Comparison of ENCODE assay signal across 7 mouse cellular contexts in the genomic region with DNA sequence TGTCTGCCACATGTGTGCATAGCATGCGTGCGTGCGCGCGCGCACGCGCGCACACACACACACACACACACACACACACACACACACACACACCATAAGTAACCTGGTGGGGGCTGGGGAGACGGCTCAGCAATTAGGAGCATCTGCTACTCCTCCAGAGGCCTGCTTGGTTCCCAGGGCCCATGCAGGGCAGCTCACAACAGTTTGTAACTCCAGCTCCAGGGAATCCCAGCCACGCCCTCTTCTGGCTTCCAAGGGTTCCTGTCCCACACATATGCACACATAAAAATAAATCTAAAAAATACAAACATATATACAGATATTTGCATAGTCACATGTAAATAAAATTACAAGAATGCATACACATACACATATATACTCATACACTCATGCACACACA. TPM values are rescaled to one million over a fixed set of nuclear protein-coding genes. Genes with fewer than 3 reads are reported as not detected.
DNase-seq lines count a peak whose midpoint lies in the region; ATAC-seq and TF ChIP-seq lines count a peak whose summit lies in the region.

No protein-coding gene starts in this region.

- no peak overlapping the region for H3K27ac ChIP-seq in lung, embryonic 14.5 days (ENCODE audit: low read depth)
- no peak overlapping the region for H3K27ac ChIP-seq in embryonic facial prominence, embryonic 14.5 days (replicated peaks; ENCODE audit: low read depth, low read length)
- H3K27ac ChIP-seq in limb, embryonic 14.5 days (replicated peaks; ENCODE audit: low read depth, low read length) = no peak overlapping the region

- no peak for ATAC-seq in lung, embryonic 14.5 days (ENCODE audit: insufficient read depth)
- ATAC-seq in embryonic facial prominence, embryonic 14.5 days (ENCODE audit: low read depth) = no peak
- ATAC-seq in limb, embryonic 14.5 days (ENCODE audit: low FRiP score, low read depth) = no peak

- peaks cover 20% of the 10 kb centered on the region for H3K36me3 ChIP-seq in lung, embryonic 14.5 days (ENCODE audit: insufficient read depth)
- peaks cover 5% of the 10 kb centered on the region; the same call in 1 of the 2 replicates for H3K36me3 ChIP-seq in embryonic facial prominence, embryonic 14.5 days (ENCODE audit: control insufficient read depth, insufficient read depth, low read length)
- H3K36me3 ChIP-seq in limb, embryonic 14.5 days (ENCODE audit: control insufficient read depth, insufficient read depth, low read length) = 0 out of 2 replicates have a peak, but pooled peaks cover 4% of the 10 kb centered on the region
- no peaks in the 10 kb centered on the region for H3K36me3 ChIP-seq in splenic B cell, adult 2 months (ENCODE audit: control insufficient read depth, insufficient read depth, low read length, poor library complexity, severe bottlenecking)

- no peak for TF ChIP-seq CTCF in lung, embryonic 14.5 days (IDR thresholded peaks at IDR 0.05; ENCODE audit: low read depth)

- H3K4me2 ChIP-seq in lung, embryonic 14.5 days = peak overlapping the region; percentile 65
- H3K4me2 ChIP-seq in embryonic facial prominence, embryonic 14.5 days (ENCODE audit: low read depth, low read length) = peak overlapping the region; percentile 84
- peak overlapping the region; percentile 51 for H3K4me2 ChIP-seq in limb, embryonic 14.5 days (replicated peaks; ENCODE audit: low read depth, low read length, severe bottlenecking)

- no peak for TF ChIP-seq POLR2A in limb, embryonic 14.5 days (IDR thresholded peaks at IDR 0.05; ENCODE audit: borderline replicate concordance, extremely low read depth, insufficient read depth, insufficient read length)

- H3K27me3 ChIP-seq in lung, embryonic 14.5 days (ENCODE audit: insufficient read depth, low read length) = no peaks in the 10 kb centered on the region
- H3K27me3 ChIP-seq in embryonic facial prominence, embryonic 14.5 days (replicated peaks; ENCODE audit: control insufficient read depth, insufficient read depth, low read length) = no peaks in the 10 kb centered on the region
- H3K27me3 ChIP-seq in limb, embryonic 14.5 days (ENCODE audit: control insufficient read depth, insufficient read depth, low read length) = no peaks in the 10 kb centered on the region
- H3K27me3 ChIP-seq in splenic B cell, adult 2 months (ENCODE audit: control insufficient read depth, insufficient read depth, low read length, poor library complexity, severe bottlenecking) = no peaks in the 10 kb centered on the region

- H3K9me3 ChIP-seq in lung, embryonic 14.5 days (ENCODE audit: low read depth, low read length) = no peaks in the 10 kb centered on the region
- no peaks in the 10 kb centered on the region for H3K9me3 ChIP-seq in embryonic facial prominence, embryonic 14.5 days (ENCODE audit: control insufficient read depth, low read length)
- H3K9me3 ChIP-seq in limb, embryonic 14.5 days (ENCODE audit: control insufficient read depth, low read length) = no peaks in the 10 kb centered on the region

- peaks cover 15% of the 10 kb centered on the region for H3K4me1 ChIP-seq in lung, embryonic 14.5 days (ENCODE audit: insufficient read depth)
- H3K4me1 ChIP-seq in embryonic facial prominence, embryonic 14.5 days (ENCODE audit: control insufficient read depth, insufficient read depth, low read length) = peaks cover 19% of the 10 kb centered on the region
- H3K4me1 ChIP-seq in limb, embryonic 14.5 days (ENCODE audit: control insufficient read depth, insufficient read depth, low read length) = peaks cover 6% of the 10 kb centered on the region

- peak overlapping the region; percentile 71; the same call in 1 of the 2 replicates for H3K9ac ChIP-seq in lung, embryonic 14.5 days
- H3K9ac ChIP-seq in embryonic facial prominence, embryonic 14.5 days (ENCODE audit: low read depth, low read length) = no peak overlapping the region
- H3K9ac ChIP-seq in limb, embryonic 14.5 days (ENCODE audit: low read depth, low read length, severe bottlenecking) = no peak overlapping the region

- peak; percentile 48 for DNase-seq in lung, embryonic 14.5 days
- no peak for DNase-seq in lung, adult 18-20 months
- no peak for DNase-seq in embryonic facial prominence, embryonic 14.5 days (ENCODE audit: low spot score)
- no peak for DNase-seq in limb, embryonic 14.5 days (ENCODE audit: low spot score)
- DNase-seq in splenic B cell, adult 2 months (ENCODE audit: low read depth, low spot score) = peak; percentile 42
- no peak for DNase-seq in frontal cortex, postnatal 36 days (ENCODE audit: low spot score in 2 of 2)
- no peak for DNase-seq in urinary bladder, adult 18-20 months (ENCODE audit: low spot score in 2 of 2)

- WGBS in lung, embryonic 14.5 days = 92% methylated on average over 11 of the region's 11 CpGs
- 89% methylated on average over 11 of the region's 11 CpGs for WGBS in embryonic facial prominence, embryonic 14.5 days
- WGBS in limb, embryonic 14.5 days = 91% methylated on average over 11 of the region's 11 CpGs

- H3K4me3 ChIP-seq in lung, embryonic 14.5 days (ENCODE audit: low read depth, low read length) = peak overlapping the region; percentile 67
- peak overlapping the region; percentile 78; the same call in 1 of the 2 replicates for H3K4me3 ChIP-seq in embryonic facial prominence, embryonic 14.5 days (ENCODE audit: low read depth, low read length)
- no peak overlapping the region for H3K4me3 ChIP-seq in limb, embryonic 14.5 days (replicated peaks; ENCODE audit: low read length)

RNA-seq across cellular contexts. Expression of gene Ralb, which starts 1.9 kb away (rescaled TPM):
- polyA plus RNA-seq in lung, embryonic 14.5 days (2014; fragmentation: Nextera tagmentation; extraction: Ambion mirVana) = 219 and 221 TPM in 2 replicates
- 96.8 and 114 TPM in 2 replicates for polyA plus RNA-seq in embryonic facial prominence, embryonic 14.5 days (2014; fragmentation: Nextera tagmentation; extraction: Ambion mirVana)
- polyA plus RNA-seq in limb, embryonic 14.5 days (2012; rRNA removed) = 45.3 and 49.4 TPM in 2 replicates
- 110 TPM in 2 replicates for polyA plus RNA-seq in limb, embryonic 14.5 days (2014; fragmentation: Nextera tagmentation; extraction: Ambion mirVana)

RNA-seq across cellular contexts. Expression of gene Tmem185b, which starts 23.2 kb away (rescaled TPM):
- 32.4 and 33.2 TPM in 2 replicates for polyA plus RNA-seq in lung, embryonic 14.5 days (2014; fragmentation: Nextera tagmentation; extraction: Ambion mirVana)
- polyA plus RNA-seq in embryonic facial prominence, embryonic 14.5 days (2014; fragmentation: Nextera tagmentation; extraction: Ambion mirVana) = 25.3 and 25.8 TPM in 2 replicates
- polyA plus RNA-seq in limb, embryonic 14.5 days (2012; rRNA removed) = 23.0 and 33.2 TPM in 2 replicates
- polyA plus RNA-seq in limb, embryonic 14.5 days (2014; fragmentation: Nextera tagmentation; extraction: Ambion mirVana) = 24.3 and 31.9 TPM in 2 replicates

Comparison
In these comparisons a context has a peak if more than half of its experiments do, and no peak if none do; other contexts are left out.
1. DNase-seq: peak in lung, embryonic 14.5 days (single experiment) and splenic B cell, adult 2 months (single experiment); none in lung, adult 18-20 months (0 of 2), embryonic facial prominence, embryonic 14.5 days (single experiment), limb, embryonic 14.5 days (single experiment), frontal cortex, postnatal 36 days (0 of 2) and urinary bladder, adult 18-20 months (0 of 2).
2. Peak in every context shown above with its lines, with median percentiles within 50 percentile points of each other: H3K4me2 ChIP-seq.